Mouse (Mus musculus) ovary, postnatal 36 days (tissue): ENCODE measurements around the gene Lrp5.

Experiments used
- DNase-seq: peaks from one replicate; pipeline ENCODE4 v3.0.0; 2022; ENCODE audit warnings: low spot score, mixed read lengths

Gene Lrp5

GRCm38 (mm10) chr19:3551573-3552159 is 134.7 kb downstream of the Lrp5 start:
- no peak for DNase-seq

GRCm38 (mm10) chr19:3550101-3550500 is 136.3 kb downstream of the Lrp5 start:
- DNase-seq = no peak

- no peak for DNase-seq
Observed at GRCm38 (mm10) chr19:3549263-3549662, 137.1 kb downstream of the Lrp5 start.

- no peak for DNase-seq
Observed at GRCm38 (mm10) chr19:3548311-3548710, 138.1 kb downstream of the Lrp5 start.

GRCm38 (mm10) chr19:3544995-3545394 is 141.4 kb downstream of the Lrp5 start:
- DNase-seq = no peak

GRCm38 (mm10) chr19:3542591-3542990 is 143.8 kb downstream of the Lrp5 start:
- DNase-seq = no peak

- DNase-seq = no peak
Observed at GRCm38 (mm10) chr19:3540997-3541396, 145.4 kb downstream of the Lrp5 start.

- no peak for DNase-seq
Observed at GRCm38 (mm10) chr19:3540254-3540653, 146.1 kb downstream of the Lrp5 start.

- no peak for DNase-seq
Observed at GRCm38 (mm10) chr19:3539456-3539855, 146.9 kb downstream of the Lrp5 start.

- DNase-seq = no peak
Observed at GRCm38 (mm10) chr19:3537658-3538057, 148.7 kb downstream of the Lrp5 start.

GRCm38 (mm10) chr19:3534945-3535344 is 151.4 kb downstream of the Lrp5 start:
- no peak for DNase-seq
